Mouse (Mus musculus): ENCODE data around the gene Trcg1. TPM values are rescaled to one million over a fixed set of nuclear protein-coding genes. Genes with fewer than 3 reads are reported as not detected.

Trcg1 gene
- polyA plus RNA-seq, 2 experiments, result not detected

DNA sequence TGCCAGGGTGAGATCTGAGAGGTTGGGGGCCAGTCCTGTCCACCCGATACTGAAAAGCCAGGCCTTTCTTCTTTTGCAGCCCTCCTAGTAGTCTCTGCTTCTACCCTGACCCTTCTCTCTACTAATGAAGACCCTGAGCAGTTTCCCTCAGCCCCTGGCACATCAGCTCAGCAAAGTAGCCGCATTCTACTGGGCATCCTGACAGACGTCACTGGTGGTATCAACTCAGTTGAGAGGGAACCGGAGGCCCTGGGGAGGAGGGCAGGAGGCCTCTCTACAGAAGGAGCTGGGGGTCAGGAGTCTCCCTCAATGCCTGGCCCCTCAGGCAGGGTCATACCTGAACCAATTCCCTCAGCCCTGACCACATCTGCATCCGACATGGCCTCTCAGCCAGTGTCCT is 4.8 kb downstream of the Trcg1 start:
- Histone ChIP-seq H3K4me3 (ENCODE audit: insufficient read depth in 1 of 2, low read depth in 2 of 2, low read length in 2 of 2) (no peak overlapping the region), H3K9me3 (ENCODE audit: control insufficient read depth, low read length) (no peaks in the 10 kb centered on the region), H3K4me2 (ENCODE audit: low read depth) (no peak overlapping the region), H3K9ac (replicated peaks) (no peak overlapping the region), H3K36me3 (replicated peaks; ENCODE audit: control insufficient read depth, insufficient read depth, low read depth) (no peaks in the 10 kb centered on the region), H3K27ac (no peak overlapping the region), H3K27me3 (ENCODE audit: control insufficient read depth, insufficient read depth, low read length) (no peaks in the 10 kb centered on the region), H3K4me1 (replicated peaks; ENCODE audit: control insufficient read depth in 2 of 2, insufficient read depth in 2 of 2, low read length in 1 of 2) (no peaks in the 10 kb centered on the region)
- ATAC-seq (ENCODE audit: insufficient read depth), result no peak
- WGBS (ENCODE audit: insufficient replicate concordance), result 58% methylated on average over 5 of the region's 5 CpGs
- DNase-seq (ENCODE audit: low read depth in 3 of 3, low spot score in 3 of 3), result no peak
- no peak for TF ChIP-seq EP300 (IDR thresholded peaks at IDR 0.05; ENCODE audit: low read depth)
- no peak for TF ChIP-seq CTCF (IDR thresholded peaks at IDR 0.05; ENCODE audit: low read depth)

DNA sequence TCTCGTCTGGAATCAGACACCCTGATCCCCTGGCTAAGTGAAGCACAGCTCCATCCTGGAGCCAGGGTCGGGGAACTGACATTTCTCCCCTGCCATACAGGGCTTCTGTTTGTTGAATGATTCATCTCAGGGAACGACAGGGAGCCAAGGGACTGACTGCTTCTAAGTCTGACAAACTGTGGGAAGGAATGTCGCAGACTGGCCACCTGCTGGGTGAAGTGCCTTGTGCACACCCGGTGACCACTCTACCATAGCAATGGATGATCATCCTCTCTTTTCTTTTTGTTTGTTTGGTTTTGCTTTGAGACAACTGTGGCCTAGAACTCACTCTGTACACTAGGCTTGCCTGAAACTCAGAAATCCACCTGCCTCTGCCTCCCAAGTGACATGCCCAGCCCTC is 6.6 kb downstream of the Trcg1 start:
- Histone ChIP-seq H3K9ac (replicated peaks) (no peak overlapping the region), H3K4me1 (replicated peaks; ENCODE audit: control insufficient read depth in 2 of 2, insufficient read depth in 2 of 2, low read length in 1 of 2) (no peaks in the 10 kb centered on the region), H3K4me2 (ENCODE audit: low read depth) (no peak overlapping the region), H3K9me3 (ENCODE audit: control insufficient read depth, low read length) (no peaks in the 10 kb centered on the region), H3K27me3 (ENCODE audit: control insufficient read depth, insufficient read depth, low read length) (no peaks in the 10 kb centered on the region), H3K4me3 (ENCODE audit: insufficient read depth in 1 of 2, low read depth in 2 of 2, low read length in 2 of 2) (no peak overlapping the region), H3K36me3 (replicated peaks; ENCODE audit: control insufficient read depth, insufficient read depth, low read depth) (no peaks in the 10 kb centered on the region), H3K27ac (no peak overlapping the region)
- WGBS (ENCODE audit: insufficient replicate concordance), result 41% methylated on average over 5 of the region's 5 CpGs
- ATAC-seq (ENCODE audit: insufficient read depth) (no peak), DNase-seq (ENCODE audit: low read depth in 3 of 3, low spot score in 3 of 3) (no peak)
- TF ChIP-seq EP300 (IDR thresholded peaks at IDR 0.05; ENCODE audit: low read depth) (no peak), CTCF (IDR thresholded peaks at IDR 0.05; ENCODE audit: low read depth) (no peak)

DNA sequence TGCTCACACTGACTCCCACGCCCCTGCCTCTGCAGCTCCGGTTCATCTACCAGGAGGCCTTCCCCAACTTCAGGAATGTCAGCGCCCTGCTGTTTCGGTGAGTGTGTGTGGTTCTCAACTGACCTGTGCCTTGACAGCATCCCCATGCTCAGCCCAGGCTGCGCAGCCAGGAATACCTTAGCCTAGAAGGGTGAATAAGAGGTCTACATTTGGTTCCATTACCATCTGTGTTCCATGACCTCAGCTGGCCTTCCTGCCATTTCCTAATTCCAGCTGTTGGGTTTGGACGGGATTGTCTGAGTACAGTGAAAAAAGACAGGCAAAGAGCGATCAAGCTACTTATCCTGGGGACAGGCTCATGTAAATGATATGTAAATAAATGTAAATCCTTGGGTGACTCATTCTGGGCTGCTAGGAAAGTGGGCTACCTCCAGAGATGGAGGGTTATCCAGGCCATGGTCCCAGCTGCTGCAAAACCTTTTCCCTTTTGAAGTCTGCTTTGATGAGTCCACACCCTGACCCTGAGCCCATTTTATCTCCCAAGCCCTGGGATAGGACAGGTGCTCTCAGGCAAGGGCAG is 7.8 kb downstream of the Trcg1 start:
- Histone ChIP-seq H3K27me3 (ENCODE audit: control insufficient read depth, insufficient read depth, low read length) (no peaks in the 10 kb centered on the region), H3K36me3 (replicated peaks; ENCODE audit: control insufficient read depth, insufficient read depth, low read depth) (no peaks in the 10 kb centered on the region), H3K4me2 (ENCODE audit: low read depth) (no peak overlapping the region), H3K4me3 (ENCODE audit: insufficient read depth in 1 of 2, low read depth in 2 of 2, low read length in 2 of 2) (no peak overlapping the region), H3K9ac (replicated peaks) (no peak overlapping the region), H3K9me3 (ENCODE audit: control insufficient read depth, low read length) (no peaks in the 10 kb centered on the region), H3K4me1 (replicated peaks; ENCODE audit: control insufficient read depth in 2 of 2, insufficient read depth in 2 of 2, low read length in 1 of 2) (peaks cover 0 to 5% of the 10 kb centered on the region in 2 experiments; a peak in 1 of 4 replicates), H3K27ac (no peak overlapping the region)
- DNase-seq (ENCODE audit: low read depth in 3 of 3, low spot score in 3 of 3) (no peak), ATAC-seq (ENCODE audit: insufficient read depth) (no peak)
- 51% methylated on average over 7 of the region's 7 CpGs for WGBS (ENCODE audit: insufficient replicate concordance)
- TF ChIP-seq CTCF (IDR thresholded peaks at IDR 0.05; ENCODE audit: low read depth) (no peak), EP300 (IDR thresholded peaks at IDR 0.05; ENCODE audit: low read depth) (no peak)

DNA sequence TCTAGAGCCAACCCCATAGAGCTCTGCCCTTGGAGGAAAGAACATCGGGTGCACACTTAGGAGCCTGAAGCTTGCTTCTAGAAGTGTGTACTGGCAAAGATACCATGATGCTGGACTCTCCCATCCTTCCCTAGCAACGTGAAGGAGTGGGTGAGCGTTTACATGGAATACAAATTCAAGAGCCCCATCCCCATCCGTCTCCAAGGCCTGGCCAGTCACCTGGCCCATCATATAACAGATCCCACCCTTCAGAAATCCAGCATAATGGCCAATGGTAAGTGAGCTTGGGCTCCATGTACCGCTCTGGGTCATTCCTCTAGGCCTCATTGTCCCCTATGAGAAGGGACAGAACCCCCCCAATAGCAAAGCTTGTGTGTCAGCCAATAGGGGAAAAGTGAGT is 10.1 kb downstream of the Trcg1 start:
- TF ChIP-seq EP300 (IDR thresholded peaks at IDR 0.05; ENCODE audit: low read depth), result no peak
- TF ChIP-seq CTCF (IDR thresholded peaks at IDR 0.05; ENCODE audit: low read depth), result no peak
- Histone ChIP-seq H3K27me3 (ENCODE audit: control insufficient read depth, insufficient read depth, low read length) (no peaks in the 10 kb centered on the region), H3K9me3 (ENCODE audit: control insufficient read depth, low read length) (no peaks in the 10 kb centered on the region), H3K9ac (replicated peaks) (no peak overlapping the region), H3K4me1 (replicated peaks; ENCODE audit: control insufficient read depth in 2 of 2, insufficient read depth in 2 of 2, low read length in 1 of 2) (peaks cover 0 to 5% of the 10 kb centered on the region in 2 experiments; a peak in 1 of 4 replicates), H3K4me3 (ENCODE audit: insufficient read depth in 1 of 2, low read depth in 2 of 2, low read length in 2 of 2) (no peak overlapping the region), H3K36me3 (replicated peaks; ENCODE audit: control insufficient read depth, insufficient read depth, low read depth) (0 out of 2 replicates have a peak, but pooled peaks cover 3% of the 10 kb centered on the region), H3K4me2 (ENCODE audit: low read depth) (no peak overlapping the region), H3K27ac (no peak overlapping the region)
- no peak for DNase-seq (ENCODE audit: low read depth in 3 of 3, low spot score in 3 of 3)
- no peak for ATAC-seq (ENCODE audit: insufficient read depth)
- 73% methylated on average over 5 of the region's 5 CpGs for WGBS (ENCODE audit: insufficient replicate concordance)

DNA sequence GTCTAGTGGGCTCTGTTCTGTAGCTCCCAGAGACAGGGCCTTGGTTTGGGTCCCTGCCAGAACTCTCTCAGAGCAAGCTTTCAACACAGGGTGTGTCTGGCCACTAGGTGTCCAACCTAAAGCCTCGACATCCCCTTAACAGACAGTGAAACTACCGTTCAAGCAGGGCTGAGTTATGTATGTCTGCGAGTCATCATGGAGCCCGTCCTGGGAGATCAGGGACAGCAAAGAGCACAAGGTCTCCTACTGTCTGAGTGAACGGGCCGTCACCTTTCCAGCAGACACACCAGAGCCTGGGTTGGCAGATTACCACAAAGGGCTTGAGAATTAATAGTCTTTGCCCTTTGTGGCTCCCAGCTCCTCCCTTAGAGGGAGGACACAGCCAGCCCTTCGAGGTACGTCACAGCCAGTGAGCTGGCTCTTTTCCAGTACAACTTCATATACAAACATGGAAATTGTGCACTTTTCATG is 10.9 kb downstream of the Trcg1 start:
- H3K36me3 ChIP-seq (replicated peaks; ENCODE audit: control insufficient read depth, insufficient read depth, low read depth), result peaks cover 5% of the 10 kb centered on the region
- no peaks in the 10 kb centered on the region for H3K27me3 ChIP-seq (ENCODE audit: control insufficient read depth, insufficient read depth, low read length)
- H3K4me1 ChIP-seq (replicated peaks; ENCODE audit: control insufficient read depth in 2 of 2, insufficient read depth in 2 of 2, low read length in 1 of 2), result peaks cover 0 to 5% of the 10 kb centered on the region in 2 experiments; a peak in 1 of 4 replicates
- no peak overlapping the region for H3K9ac ChIP-seq (replicated peaks)
- no peak for ATAC-seq (ENCODE audit: insufficient read depth)
- H3K9me3 ChIP-seq (ENCODE audit: control insufficient read depth, low read length), result no peaks in the 10 kb centered on the region
- no peak overlapping the region for H3K4me3 ChIP-seq (ENCODE audit: insufficient read depth in 1 of 2, low read depth in 2 of 2, low read length in 2 of 2)
- H3K27ac ChIP-seq, result no peak overlapping the region
- WGBS (ENCODE audit: insufficient replicate concordance), result 65% methylated on average over 8 of the region's 8 CpGs
- no peak overlapping the region for H3K4me2 ChIP-seq (ENCODE audit: low read depth)
- TF ChIP-seq EP300 (IDR thresholded peaks at IDR 0.05; ENCODE audit: low read depth) (no peak), CTCF (IDR thresholded peaks at IDR 0.05; ENCODE audit: low read depth) (peak; percentile 24; the same call in 1 of the 2 replicates)
- DNase-seq (ENCODE audit: low read depth in 3 of 3, low spot score in 3 of 3), result no peak
